Mouse (Mus musculus): Measurements from ENCODE around the gene Rnf145.

GRCm38 (mm10) chr11:44559466-44559865 lies 40.7 kb downstream of the Rnf145 start:
- no peak for TF ChIP-seq CTCF (IDR thresholded peaks at IDR 0.05; ENCODE audit: low read depth)
- no peak for TF ChIP-seq EP300 (optimal IDR thresholded peaks at IDR 0.05)
